Mouse (Mus musculus) liver, adult 10 weeks (tissue): ENCODE results near the gene Nde1. TPM values are rescaled to one million over a fixed set of nuclear protein-coding genes. Genes with fewer than 3 reads are reported as not detected.

ENCODE experiments used
- polyA plus RNA-seq: library from polyadenylated mRNA; stranded (reverse); fragments of 350-450 nt; fragmentation: Illumina TruSeq; extraction: RNeasy Lipid Tissue Mini Kit (QIAGEN cat#74804); gene quantifications from one replicate; pipeline ENCODE4 v1.2.3, GENCODE M21; 2014; ENCODE audit warnings: low read depth, low replicate concordance

Nde1 gene
- polyA plus RNA-seq, result 9.4 TPM

GRCm38 (mm10) chr16:14162988-14163416, at the start of gene Nde1, which contains the start of gene Marf1:
Nde1 (plus strand) TSS chr16:14163275.
Marf1 (minus strand) TSS chr16:14163351.

Other genes with a start within 250 kb of the Nde1 start
- not detected for gene 2900011O08Rik, start 176.7 kb upstream of the Nde1 start, polyA plus RNA-seq
- gene Ifitm7, start 176.4 kb upstream of the Nde1 start, polyA plus RNA-seq, result not detected
- 35.8 TPM for gene Marf1, start 76 bp downstream of the Nde1 start, polyA plus RNA-seq
- 0.37 TPM for gene Myh11, start 128.1 kb downstream of the Nde1 start, polyA plus RNA-seq
- 37.6 TPM for gene Fopnl, start 154.1 kb downstream of the Nde1 start, polyA plus RNA-seq
- 0.48 TPM for gene Abcc1, start 198.3 kb downstream of the Nde1 start, polyA plus RNA-seq